Mouse (Mus musculus) bone marrow, adult 2 months (tissue): ENCODE results near the gene Olfr340. TPM values are rescaled to one million over a fixed set of nuclear protein-coding genes. Genes with fewer than 3 reads are reported as not detected.
"Not testable (repeated sequence)": the region's sequence is repeated elsewhere in the genome, so short reads cannot be mapped to it uniquely, and the experiment has no call there.

ENCODE experiments used
- H3K27ac ChIP-seq: fragments of 200-500 bp; 2 replicates; pipeline ENCODE4 v1.5.1; 2012; ENCODE audit warnings: low read depth, mild to moderate bottlenecking, control low read depth, inconsistent platforms, low read length; ENCODE audit not compliant: control insufficient read depth, poor library complexity, insufficient read depth
- H3K4me1 ChIP-seq: fragments of 200-500 bp; 2 replicates; pipeline ENCODE4 v1.6.1; 2011; ENCODE audit warnings: low read length; ENCODE audit not compliant: control insufficient read depth, insufficient read depth
- H3K4me3 ChIP-seq: fragments of 200-500 bp; replicated peaks from 2 replicates; pipeline ENCODE3; 2011; ENCODE audit warnings: mild to moderate bottlenecking, low read depth, low read length, control low read depth; ENCODE audit not compliant: control insufficient read depth
- CTCF ChIP-seq: fragments of 200-500 bp; IDR thresholded peaks from 2 replicates; pipeline ENCODE4 v1.5.1; 2011; ENCODE audit warnings: low read length, control low read depth; ENCODE audit not compliant: control insufficient read depth, insufficient read depth
- POLR2A ChIP-seq: fragments of 200-500 bp; IDR thresholded peaks from 2 replicates; pipeline ENCODE4 v1.6.1; 2011; ENCODE audit warnings: low read depth, mild to moderate bottlenecking, control low read depth, low read length, borderline replicate concordance; ENCODE audit not compliant: control insufficient read depth
- WGBS: fragments of 180-500 bp; shearing (Covaris S2); methylation state at CpG from one replicate; pipeline ENCODE4 v1.1.7; 2018; 5-methylcytosine and 5-hydroxymethylcytosine counted together
- polyA plus RNA-seq: library from polyadenylated mRNA; stranded (reverse); fragments of >200 nt; gene quantifications from 2 replicates; pipeline ENCODE4 v1.2.4, GENCODE M21; 2011; ENCODE audit warnings: low replicate concordance; ENCODE audit not compliant: missing spikeins, insufficient read depth, insufficient read length

The Olfr340 gene
- polyA plus RNA-seq = not detected in 2 replicates

DNA sequence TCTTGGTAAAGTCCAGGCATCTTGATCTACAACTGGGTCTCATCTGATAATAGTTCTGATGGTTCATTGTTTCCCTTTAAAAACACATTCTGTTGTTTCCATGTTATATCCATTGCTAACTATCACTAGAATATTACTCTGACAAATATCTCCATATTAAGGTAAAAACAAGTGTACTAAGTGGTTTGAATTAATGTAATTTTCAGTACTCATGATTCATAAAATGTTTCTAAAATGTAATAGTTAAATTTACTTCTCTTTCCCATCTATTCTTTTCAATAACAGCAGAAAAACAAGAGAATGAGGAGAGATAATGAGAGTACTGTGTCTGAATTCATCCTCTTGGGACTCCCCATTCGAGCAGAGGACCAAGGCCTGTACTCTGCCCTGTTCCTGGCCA lies at the start of gene Olfr340:
Gene Olfr340 (plus strand): TSS at position 301 of the 400 bp plus-strand sequence.
- H3K27ac ChIP-seq = no peak within 1 kb of the TSS
- WGBS = 48% methylated on average over 1 of the region's 1 CpGs
- TF ChIP-seq CTCF = no peak
- TF ChIP-seq POLR2A = no peak
- no peaks in the 10 kb centered on the region for H3K4me1 ChIP-seq
- H3K4me3 ChIP-seq = no peak within 1 kb of the TSS

DNA sequence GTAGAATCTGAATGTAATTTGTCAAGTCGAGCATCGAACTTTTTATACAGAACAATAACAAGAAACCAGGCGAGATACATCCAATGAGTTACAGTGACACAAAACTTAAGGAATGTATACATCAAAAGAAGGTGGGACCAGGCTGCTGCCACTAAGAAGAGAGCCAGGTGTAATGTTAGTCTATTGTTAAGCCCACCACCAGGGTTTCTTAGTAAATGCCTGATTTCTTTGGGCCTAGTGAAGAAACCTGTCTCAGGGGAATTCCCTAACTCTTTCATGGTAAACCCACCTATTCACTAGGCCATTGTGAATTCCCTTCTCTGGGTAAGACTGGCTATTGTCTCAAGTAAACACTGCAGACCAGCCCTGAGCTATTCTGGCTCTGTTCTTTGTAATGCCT lies 37.2 kb upstream of the Olfr340 start:
- WGBS = 66% methylated on average over 3 of the region's 3 CpGs
- not testable (repeated sequence) for H3K4me3 ChIP-seq, H3K4me1 ChIP-seq, H3K27ac ChIP-seq

DNA sequence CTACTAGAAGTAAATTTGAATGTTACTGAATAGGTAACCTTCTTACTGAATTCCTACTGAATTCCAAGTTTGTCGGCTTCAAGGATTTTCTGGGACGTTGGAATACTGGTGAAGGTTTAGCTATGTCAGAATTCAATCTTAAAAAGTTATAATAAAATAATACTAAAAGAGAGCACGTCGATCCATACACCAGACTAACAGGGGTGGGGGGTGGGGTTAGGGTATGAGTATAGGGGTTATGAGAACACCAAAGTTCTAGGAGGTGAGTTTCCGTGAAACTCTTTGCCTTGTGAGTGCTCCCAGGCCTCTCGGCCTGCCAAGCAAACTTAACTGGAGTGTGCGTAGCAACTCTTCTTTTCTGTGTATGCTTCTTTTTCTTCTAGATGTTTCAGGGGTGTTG lies 36.8 kb upstream of the Olfr340 start:
- 80% methylated on average over 7 of the region's 7 CpGs for WGBS
- H3K4me3 ChIP-seq, H3K27ac ChIP-seq, H3K4me1 ChIP-seq: not testable (repeated sequence)

DNA sequence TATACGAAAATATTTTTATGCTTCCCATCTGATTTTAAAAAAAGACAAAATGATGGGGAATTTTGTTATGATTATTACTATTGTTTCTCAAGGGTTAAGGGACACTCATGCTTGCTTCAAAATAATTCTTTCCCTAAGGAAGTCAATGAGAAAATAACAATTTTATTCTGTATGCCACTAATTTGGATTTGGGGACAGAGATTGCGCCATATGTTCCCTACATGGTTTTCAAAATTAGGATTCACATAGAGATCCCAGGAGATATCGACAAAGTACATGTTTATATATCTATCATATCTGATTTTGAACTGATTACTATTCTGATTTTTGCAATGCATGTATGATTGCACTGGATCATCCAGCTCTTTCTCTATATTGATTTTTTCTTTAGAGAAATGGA lies 33.7 kb upstream of the Olfr340 start, which contains the start of gene Olfr339:
Gene Olfr339 (plus strand): TSS at position 301 of the 400 bp plus-strand sequence.
- TF ChIP-seq CTCF = no peak
- TF ChIP-seq POLR2A = no peak
- Histone ChIP-seq H3K4me3 (no peak within 1 kb of the TSS), H3K27ac (no peak within 1 kb of the TSS), H3K4me1 (no peaks in the 10 kb centered on the region)
- WGBS = 76% methylated on average over 3 of the region's 3 CpGs

DNA sequence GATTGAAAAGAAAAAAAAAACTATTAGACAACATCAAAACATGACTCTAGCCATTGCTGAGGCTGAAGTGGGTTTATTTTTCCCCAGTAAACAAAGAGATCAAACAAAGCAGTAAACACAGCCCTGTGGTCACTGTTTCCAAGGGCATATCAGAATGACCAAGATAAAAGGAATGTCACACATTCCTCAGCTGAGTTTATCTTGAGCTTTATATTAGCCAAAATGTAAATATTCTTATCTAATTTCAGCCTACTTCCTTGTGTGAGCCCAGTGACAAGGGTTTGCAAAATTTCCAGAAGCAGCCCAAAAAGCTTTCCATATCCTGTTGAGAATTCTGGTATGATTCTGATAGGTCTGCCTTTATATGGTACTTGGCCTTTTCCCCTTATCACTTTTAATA lies 21.2 kb downstream of the Olfr340 start:
- no peaks in the 10 kb centered on the region for H3K4me1 ChIP-seq
- no peak overlapping the region for H3K27ac ChIP-seq
- TF ChIP-seq POLR2A = no peak
- no peak for TF ChIP-seq CTCF
- no peak overlapping the region for H3K4me3 ChIP-seq

DNA sequence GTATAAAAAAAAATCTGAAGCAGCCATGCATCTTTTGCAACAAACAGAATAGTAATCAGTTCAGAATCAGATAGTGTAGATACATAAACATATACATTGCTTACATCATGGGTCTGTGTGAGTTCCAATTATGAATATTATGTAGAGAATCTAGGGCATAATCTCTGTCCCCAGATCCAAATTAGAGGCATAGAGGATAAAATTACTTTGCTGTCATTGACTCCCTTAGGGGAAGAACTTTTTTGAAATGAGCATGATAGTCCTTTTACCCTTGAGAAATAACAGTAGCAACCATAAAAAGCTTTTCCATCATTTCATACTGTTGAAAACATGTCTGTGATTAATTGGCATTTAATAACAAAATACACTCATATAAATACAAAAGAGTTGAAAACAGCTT lies 30.0 kb downstream of the Olfr340 start, which contains the start of gene Olfr341:
Gene Olfr341 (minus strand): TSS at position 101 of the 400 bp plus-strand sequence.
- H3K4me1 ChIP-seq = no peaks in the 10 kb centered on the region
- no peak within 1 kb of the TSS for H3K27ac ChIP-seq
- H3K4me3 ChIP-seq = no peak within 1 kb of the TSS
- TF ChIP-seq CTCF (no peak), POLR2A (no peak)

Other genes with a start within 250 kb of the Olfr340 start
- 33.4 and 88.0 TPM in 2 replicates for gene Ptgs1, start 222.2 kb upstream of the Olfr340 start, polyA plus RNA-seq
- not detected in 2 replicates for gene Olfr338, start 79.1 kb upstream of the Olfr340 start, polyA plus RNA-seq
- not detected in 2 replicates for gene Olfr339, start 33.6 kb upstream of the Olfr340 start, polyA plus RNA-seq
- gene Olfr341, start 29.9 kb downstream of the Olfr340 start, polyA plus RNA-seq = not detected in 2 replicates
- gene Olfr342, start 72.4 kb downstream of the Olfr340 start, polyA plus RNA-seq = not detected in 2 replicates
- 0.16 and 0.77 TPM in 2 replicates for gene Olfr344, start 114.1 kb downstream of the Olfr340 start, polyA plus RNA-seq
- gene Olfr345, start 187.5 kb downstream of the Olfr340 start, polyA plus RNA-seq = not detected in 2 replicates
- not detected in 2 replicates for gene Olfr346, start 233.2 kb downstream of the Olfr340 start, polyA plus RNA-seq